Mouse (Mus musculus) embryonic fibroblast, embryonic 13.5 days (primary cell): Measurements from ENCODE around the gene Rep15.

Source experiments
- CTCF ChIP-seq: IDR thresholded peaks from 2 replicates; pipeline ENCODE4 v1.5.1; 2011; ENCODE audit warnings: mild to moderate bottlenecking, control low read depth, low read length, moderate library complexity, borderline replicate concordance; ENCODE audit not compliant: insufficient read depth
- POLR2A ChIP-seq: IDR thresholded peaks from 2 replicates; pipeline ENCODE4 v1.6.1; 2011; ENCODE audit warnings: low read depth, mild to moderate bottlenecking, control low read depth, low read length, moderate library complexity

GRCm38 (mm10) chr6:147024761-147025160 lies 7.6 kb upstream of the Rep15 start:
- TF ChIP-seq CTCF (no peak), POLR2A (no peak)
